Mouse (Mus musculus): ENCODE data around the gene Bicra.
A peak's percentile ranks its signal among the peaks of the same experiment; 100 is the strongest.

The Bicra gene

GRCm38 (mm10) chr7:16048164-16048564, 443 bp upstream of the Bicra start:
- DNase-seq (ENCODE audit: low spot score), result peak; percentile 99

- peak; percentile 49 for DNase-seq (ENCODE audit: low spot score)
These were observed 1.0 kb downstream of the Bicra start for GRCm38 (mm10) chr7:16046481-16047337.

GRCm38 (mm10) chr7:16046101-16046480, 1.6 kb downstream of the Bicra start:
- DNase-seq (ENCODE audit: low spot score), result peak; percentile 41

DNA sequence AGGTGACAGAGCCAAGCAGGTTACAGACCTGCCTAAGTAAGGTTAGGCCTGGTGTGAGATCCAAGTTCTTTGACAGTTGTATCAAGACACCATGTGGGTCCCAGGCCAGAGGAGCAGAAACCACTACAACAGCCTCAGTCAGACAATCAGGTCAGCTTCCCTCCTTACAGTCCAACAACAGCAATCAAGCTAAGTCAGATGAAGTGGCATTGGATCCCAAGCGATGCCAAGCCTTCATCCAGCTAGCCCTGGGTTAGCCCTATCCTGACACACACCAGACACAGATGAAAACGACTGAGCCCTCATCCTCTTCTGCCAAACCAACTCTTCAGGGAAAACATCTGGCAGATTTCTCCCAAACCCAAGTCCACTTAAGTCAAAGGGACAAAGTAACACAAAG, 2.2 kb downstream of the Bicra start:
- no peak for DNase-seq (ENCODE audit: low spot score)

GRCm38 (mm10) chr7:16044531-16044930, 3.2 kb downstream of the Bicra start:
- DNase-seq (ENCODE audit: low spot score), result no peak

DNA sequence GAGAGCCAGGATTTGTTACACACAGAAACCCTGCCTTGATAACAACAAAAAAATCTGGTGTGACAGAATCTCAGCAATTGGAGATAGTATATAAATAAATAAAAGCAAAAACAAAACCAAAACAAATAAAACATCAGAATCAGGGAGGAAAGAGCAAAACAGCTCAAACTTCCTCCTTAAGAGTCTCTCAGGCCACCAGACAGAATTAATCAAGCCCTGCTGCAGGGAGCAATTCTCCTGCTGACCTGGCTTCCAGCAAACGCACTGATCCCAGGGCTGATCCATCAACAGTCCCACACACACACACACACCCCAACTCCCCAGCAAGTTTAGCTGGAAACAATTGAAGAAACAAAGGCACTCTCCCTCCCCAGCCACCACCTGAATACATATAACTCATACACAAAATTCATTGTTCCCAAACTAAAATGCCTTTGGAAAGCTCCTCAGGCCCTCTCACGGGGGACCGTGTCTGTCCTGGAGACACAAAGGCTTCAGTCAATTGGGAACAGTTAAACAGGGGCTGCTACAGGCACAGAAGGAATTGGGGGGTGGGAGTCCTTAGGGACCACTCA, 3.8 kb downstream of the Bicra start:
- no peak for DNase-seq (ENCODE audit: low spot score)

GRCm38 (mm10) chr7:16042850-16043775, 4.6 kb downstream of the Bicra start:
- DNase-seq (ENCODE audit: low spot score), result no peak

DNA sequence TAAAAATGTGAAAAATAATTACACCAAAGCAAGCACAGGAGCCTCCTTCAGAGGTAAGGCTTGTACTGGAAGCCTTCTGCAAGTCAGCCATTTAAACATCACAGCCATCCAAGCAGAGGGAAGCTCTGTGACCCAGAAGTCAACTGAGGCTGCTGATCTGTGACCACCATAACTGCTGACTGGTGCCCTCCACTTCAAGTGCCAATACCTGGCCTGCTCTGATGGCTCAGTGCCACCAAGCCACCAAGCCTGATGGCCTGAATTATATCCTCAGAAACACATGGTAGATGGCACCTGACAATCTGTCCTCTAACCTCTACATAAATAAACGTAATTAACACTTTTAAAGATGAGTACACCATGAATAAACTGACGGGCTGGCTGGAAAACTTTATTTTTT, 6.5 kb downstream of the Bicra start:
- DNase-seq (ENCODE audit: low spot score), result no peak

- DNase-seq (ENCODE audit: low spot score), result no peak
These were observed 8.4 kb downstream of the Bicra start for GRCm38 (mm10) chr7:16039363-16039762.

- no peak for DNase-seq (ENCODE audit: low spot score)
These were observed 10.7 kb downstream of the Bicra start for GRCm38 (mm10) chr7:16036972-16037371.

DNA sequence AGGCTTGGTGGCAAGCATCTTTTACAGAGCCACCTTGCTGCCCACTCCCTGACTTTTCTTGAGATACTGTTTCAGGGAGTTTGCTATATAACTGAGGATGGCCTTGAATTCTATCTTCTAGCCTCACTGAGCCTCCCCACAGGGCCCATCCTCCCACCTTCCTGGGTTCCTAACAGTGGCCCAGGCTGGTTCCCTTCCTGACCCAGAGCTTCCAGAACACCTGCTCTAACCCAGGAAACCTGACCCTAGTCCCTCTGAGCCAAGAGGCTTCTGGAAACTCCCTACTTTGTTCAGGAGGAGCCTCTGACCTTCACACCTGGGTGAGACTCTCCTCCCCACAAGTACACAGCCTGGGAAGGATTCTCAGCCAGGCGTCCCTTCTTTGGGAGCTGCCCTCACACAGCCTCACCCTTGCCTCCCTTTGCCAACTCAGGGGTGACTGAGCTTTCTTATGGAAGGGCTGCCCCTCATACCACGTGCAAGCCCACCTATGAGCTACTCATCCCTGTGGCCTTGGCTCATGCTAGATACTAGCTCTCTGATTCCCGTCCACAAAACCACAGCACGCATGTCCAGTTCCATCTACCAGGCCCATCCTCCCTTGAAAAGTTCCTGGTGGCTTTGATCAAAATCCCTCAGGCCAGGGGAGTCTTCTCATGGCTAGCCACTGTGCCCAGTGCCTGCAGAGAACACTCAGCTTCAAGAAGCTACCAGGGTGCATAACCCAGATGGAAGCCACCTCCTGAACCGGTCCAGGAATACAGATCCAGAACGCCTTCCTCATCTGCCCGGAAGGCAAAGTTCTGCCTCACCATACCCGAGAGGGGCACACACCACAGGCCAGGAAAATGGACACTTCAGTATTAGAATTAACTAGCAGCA, 13.9 kb downstream of the Bicra start:
- no peak for DNase-seq (ENCODE audit: low spot score)

GRCm38 (mm10) chr7:16033059-16033458, 14.7 kb downstream of the Bicra start:
- DNase-seq (ENCODE audit: low spot score), result no peak

- no peak for DNase-seq (ENCODE audit: low spot score)
These were observed 16.6 kb downstream of the Bicra start for GRCm38 (mm10) chr7:16031072-16031471.

DNA sequence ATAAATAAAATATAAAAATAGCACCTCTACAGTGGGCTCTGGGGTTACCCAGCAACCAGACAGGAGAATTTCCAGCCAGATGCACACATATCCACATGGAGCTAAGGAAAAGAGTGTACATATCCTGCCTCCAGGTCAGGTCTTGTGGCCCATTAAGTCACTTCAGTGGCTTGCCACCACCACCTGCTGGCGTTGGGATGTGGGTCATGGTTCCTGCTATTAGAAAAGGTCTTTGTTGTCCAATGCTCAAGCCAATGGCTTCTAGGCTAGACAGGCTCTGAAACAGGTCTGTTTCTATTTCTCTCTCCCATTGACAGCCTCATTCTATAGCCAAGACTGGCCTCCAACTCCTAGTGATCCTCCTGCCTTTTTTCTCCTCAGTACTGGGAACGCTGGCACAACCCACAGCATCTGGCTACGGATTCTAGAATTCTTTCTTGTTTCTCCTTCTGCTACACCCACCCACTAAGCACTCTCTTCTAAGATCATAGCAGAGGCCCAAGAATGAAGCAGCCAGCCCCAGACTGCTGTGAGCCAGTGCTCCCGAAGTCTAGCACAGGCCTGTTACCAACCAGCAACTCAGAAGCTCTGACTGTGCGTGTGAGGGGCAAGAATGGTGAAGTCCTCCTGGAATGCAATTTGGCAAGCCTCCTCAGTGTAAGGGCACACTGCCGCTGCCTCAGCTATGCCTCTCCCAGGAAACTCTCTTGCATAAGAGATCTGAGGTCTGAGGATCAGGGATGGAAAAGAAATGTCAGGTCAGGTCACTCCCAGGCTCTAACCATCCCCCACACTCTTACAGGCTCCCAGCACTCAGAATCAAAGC, 19.4 kb downstream of the Bicra start:
- DNase-seq (ENCODE audit: low spot score), result no peak

DNA sequence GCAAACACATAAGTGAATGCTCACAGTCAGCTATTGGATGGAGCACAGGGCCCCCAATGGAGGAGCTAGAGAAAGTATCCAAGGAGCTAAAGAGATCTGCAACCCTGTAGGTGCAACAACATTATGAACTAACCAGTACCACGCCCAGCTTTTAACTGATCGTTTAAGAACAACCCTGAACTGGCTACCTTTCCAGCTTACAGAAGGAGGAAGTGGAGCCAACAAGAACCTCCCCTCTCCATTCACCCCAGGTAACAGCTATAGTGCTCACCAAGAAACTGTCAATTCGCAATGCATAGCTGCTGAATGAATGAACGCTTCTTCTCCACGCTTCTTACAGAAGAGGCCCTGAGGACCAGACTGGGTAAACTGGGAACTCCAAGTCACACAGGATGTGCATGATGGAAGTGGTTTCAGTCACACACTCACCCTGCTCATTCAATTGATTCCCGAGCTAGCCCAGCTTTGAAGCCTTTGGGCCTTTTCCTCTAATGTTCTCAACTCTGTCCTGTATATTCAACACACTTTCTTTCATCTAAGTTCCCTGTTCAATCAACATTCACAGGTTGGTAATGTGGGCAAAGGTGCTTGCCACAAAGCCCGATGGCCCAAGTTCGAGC, 23.0 kb downstream of the Bicra start:
- no peak for DNase-seq (ENCODE audit: low spot score)

- no peak for DNase-seq (ENCODE audit: low spot score)
These were observed 28.2 kb downstream of the Bicra start for GRCm38 (mm10) chr7:16019256-16020094.

- DNase-seq (ENCODE audit: low spot score), result no peak
These were observed 29.5 kb downstream of the Bicra start for GRCm38 (mm10) chr7:16018016-16018810.

- DNase-seq (ENCODE audit: low spot score), result no peak
These were observed 32.3 kb downstream of the Bicra start for GRCm38 (mm10) chr7:16015384-16015783.

Measured in c-Kit-positive CD71-positive TER-119-positive erythroid progenitor cells, embryonic 14.5 days (primary cell).